Mouse (Mus musculus) E14TG2a.4 (cell line): ENCODE measurements around the gene Zfp606.

Source experiments
- CTCF ChIP-seq: conservative IDR thresholded peaks from 2 replicates; pipeline ENCODE4 v1.5.1; 2014; ENCODE audit warnings: low read length
- NANOG ChIP-seq: IDR thresholded peaks from 2 replicates; pipeline ENCODE4 v1.6.1; 2014; ENCODE audit warnings: borderline replicate concordance, low read length, mixed read lengths
- POU5F1 ChIP-seq: IDR thresholded peaks from 2 replicates; pipeline ENCODE4 v1.6.1; 2014; ENCODE audit warnings: low read length, borderline replicate concordance

DNA sequence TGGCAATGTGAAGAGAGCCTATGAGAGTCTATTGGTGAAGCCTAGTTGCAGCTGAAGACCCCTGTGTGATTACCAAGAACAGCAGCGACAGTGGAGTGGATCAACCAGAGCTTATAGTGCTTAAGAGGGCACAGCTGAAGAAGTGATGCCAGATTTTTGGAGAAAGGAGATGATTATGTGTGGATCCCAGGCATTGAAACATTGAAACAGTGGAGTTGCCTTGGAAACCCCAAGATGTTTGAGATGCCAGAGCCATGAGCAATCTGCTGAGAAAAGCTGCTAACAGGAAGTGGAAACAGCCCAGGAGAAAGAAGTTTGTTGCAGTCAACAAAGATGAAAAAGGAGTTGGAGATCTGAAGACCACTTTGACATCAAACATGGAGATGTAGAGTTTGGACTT is 32.8 kb downstream of the Zfp606 start:
- TF ChIP-seq CTCF (no peak), NANOG (no peak), POU5F1 (no peak)
